Mouse (Mus musculus): ENCODE measurements at regions not wholly inside any gene's neighbourhood (a gene's known extent, or its start where the extent isn't known, plus 50 kb on each side); places are given as distances from the start of the nearest gene placed in this dataset.
"Not testable (repeated sequence)": the region's sequence is repeated elsewhere in the genome, so short reads cannot be mapped to it uniquely, and the experiment has no call there.

DNA sequence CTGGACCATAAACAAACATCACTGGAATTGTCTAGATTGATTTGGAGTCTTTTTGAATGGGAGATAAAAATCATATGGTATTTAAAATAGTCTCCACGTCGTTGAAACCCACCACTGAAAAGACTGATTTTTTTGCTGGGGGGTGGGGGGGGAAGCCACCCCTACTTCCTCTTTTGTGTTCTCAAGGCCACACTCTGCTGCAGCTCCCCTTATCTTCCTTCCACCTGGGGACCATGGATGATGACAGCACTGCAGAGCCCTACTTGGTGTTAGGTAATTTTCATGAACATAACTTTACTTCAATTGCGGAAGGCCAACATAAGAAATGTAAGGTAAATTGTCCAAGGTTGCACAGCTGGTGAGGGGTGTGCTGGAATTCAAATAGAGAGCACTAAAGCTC is 232.4 kb upstream of the Vrk2 start:
- DNase-seq (ENCODE audit: low read depth, low spot score) = no peak

- DNase-seq (ENCODE audit: low read depth, low spot score) = no peak
These were observed 230.4 kb upstream of the Vrk2 start for GRCm38 (mm10) chr11:26824080-26824727.

DNA sequence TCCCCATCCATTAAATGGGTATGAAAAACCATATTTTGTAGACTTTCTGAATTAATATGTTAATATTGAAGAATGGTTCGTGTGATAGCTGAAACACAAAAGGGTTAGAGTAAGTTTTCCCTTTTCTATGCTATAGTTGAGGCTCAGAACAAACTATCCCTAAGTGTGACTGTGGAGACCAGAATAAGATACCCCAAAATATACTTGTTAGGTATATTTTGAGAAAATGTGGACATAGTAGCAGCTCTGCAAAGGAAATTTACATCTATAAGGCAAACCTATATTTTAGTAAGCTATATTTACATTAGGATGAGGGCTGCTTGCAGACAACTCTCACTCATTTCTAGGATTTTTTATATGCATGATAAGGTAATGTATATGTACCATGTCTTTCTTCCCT is 227.3 kb upstream of the Vrk2 start:
- DNase-seq (ENCODE audit: low read depth, low spot score) = no peak

DNA sequence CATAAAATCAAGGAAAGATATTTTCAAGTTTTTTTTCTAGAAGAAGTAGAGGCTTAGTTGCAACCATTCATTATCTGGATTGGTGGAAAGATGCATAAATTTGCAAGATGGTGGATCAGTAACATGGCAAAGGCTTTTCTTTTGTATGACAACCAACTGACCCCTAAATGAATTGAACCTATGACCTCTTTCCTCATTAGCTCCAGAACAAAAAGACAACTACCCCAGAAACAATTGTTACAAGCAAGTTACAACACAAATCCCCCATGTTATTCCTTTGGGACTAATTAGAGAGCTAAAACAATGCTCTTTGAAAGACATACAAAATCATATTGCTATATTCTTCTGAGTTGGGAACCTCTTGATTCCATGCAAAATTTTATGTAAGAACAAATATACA is 223.5 kb upstream of the Vrk2 start:
- no peak for DNase-seq (ENCODE audit: low read depth, low spot score)

- no peak for DNase-seq (ENCODE audit: low read depth, low spot score)
These were observed 221.3 kb upstream of the Vrk2 start for GRCm38 (mm10) chr11:26815104-26815503.

DNA sequence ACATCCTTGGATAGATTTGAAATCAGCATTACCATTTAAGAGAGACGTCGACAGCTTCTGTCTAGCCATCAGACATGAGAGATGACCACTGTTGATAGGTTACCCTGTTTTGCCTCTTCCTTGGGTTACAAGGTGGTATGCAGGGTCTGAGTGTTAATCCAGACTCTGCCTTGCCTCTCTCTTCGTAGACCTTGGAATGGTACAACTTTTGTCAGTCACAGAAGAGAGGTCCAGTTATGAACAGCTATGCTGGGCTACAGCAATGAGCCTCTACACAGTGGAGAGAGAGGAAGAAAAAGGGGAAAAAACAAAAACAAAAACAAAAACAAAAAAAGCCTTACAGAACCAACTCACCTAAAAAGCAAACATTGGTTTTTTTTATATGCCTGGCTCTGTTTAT is 220.8 kb upstream of the Vrk2 start:
- DNase-seq (ENCODE audit: low read depth, low spot score) = no peak

DNA sequence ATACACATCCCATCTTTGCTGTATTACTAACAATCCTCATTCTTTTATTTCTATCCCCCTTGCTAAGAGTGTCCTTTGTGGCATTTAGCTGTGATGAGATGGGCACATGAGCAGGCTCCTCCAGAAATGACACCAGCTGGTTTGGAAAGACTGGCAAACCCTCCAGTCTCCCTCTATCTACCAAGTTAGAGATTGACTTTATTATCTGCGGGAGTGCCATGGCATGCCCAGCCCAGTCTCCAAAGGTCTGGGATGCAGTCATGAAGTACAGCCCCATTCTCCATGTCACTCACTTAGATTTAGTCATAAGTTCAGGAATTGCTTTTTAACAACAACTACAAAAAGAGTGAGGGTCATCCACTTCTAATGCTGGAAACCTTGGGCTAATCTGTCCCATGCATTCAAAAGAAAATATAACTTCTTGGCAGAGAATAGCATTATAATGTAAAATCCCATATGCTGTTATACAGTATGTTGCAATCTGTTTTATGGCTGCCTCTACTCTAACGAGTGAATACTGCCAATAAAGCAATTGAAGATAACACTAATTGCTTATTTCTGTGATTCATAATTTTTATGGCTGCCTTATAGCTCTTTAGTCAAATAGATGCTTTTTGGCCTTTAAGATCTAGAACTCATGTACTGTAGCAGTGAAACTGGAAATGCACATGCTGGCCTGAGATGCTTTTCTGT is 208.6 kb upstream of the Vrk2 start:
- DNase-seq (ENCODE audit: low read depth, low spot score) = no peak

GRCm38 (mm10) chr11:26800296-26800695 is 206.5 kb upstream of the Vrk2 start:
- no peak for DNase-seq (ENCODE audit: low read depth, low spot score)

DNA sequence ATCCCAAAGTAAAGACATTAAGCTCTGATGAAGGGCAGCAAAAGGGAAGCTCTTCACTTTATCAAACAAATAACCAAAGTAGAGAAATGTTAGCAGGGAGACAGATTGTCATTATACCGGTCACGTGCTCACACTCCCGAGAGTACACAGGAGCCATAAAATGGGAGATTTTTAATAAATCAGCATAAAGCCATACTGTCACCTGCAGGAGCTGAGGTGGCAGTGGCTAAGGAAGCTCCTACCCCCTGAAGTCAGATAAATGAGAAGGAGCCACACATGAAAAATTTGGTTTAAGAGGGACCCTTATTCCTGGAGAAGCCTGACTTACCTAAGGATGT is 200.8 kb upstream of the Vrk2 start:
- no peak for DNase-seq (ENCODE audit: low read depth, low spot score)

DNA sequence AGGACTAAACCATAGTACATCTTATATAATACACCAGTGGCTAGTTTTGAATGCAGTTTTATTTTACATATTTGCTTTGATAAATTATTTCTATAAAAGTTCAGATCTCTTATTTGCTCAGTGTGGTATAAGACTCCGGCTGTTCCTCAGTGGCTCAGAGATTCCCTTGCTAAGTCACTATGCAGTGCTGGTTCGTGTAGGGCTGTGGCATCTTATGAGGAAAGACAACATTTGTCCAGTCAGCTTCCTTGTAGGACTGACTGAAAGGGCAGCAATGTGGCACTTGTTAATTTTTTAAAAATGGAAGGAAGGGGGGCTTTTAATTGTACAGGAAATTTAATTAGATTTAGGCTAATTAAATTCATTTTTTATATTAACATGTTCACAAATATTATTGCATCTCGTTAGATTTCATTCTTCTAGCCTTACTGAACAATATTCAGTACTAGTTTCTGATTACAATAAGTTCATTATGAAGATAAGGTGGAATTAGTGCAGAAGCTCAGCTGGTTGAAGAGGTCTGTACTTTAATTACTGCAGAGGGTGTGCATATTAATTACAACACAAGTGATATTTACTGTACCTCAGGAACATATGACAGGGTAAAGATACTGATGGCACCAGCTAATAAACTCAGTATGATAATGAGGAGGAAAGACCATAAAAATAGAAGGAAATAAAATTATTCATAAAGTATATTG is 200.3 kb upstream of the Vrk2 start:
- DNase-seq (ENCODE audit: low read depth, low spot score) = no peak

DNA sequence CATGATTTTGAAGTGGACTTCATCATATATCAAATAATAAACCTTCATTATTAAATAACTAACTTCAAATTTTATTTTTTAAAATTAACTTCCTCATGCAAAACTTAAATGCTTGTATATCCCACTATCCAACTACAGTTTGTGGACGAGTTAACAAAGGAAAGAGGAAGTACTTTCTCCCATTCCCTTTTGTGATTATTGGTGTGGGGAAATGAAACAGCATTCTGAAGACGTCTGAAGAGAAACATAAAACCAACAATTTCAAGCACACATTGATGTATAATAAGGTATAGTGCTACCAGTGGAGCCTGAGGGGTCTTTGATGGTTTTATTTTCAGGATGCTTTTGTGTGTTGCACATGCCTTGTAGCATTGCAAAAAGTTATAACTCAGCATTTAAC is 195.5 kb upstream of the Vrk2 start:
- no peak for DNase-seq (ENCODE audit: low read depth, low spot score)

- DNase-seq (ENCODE audit: low read depth, low spot score) = peak; percentile 17
These were observed 191.4 kb upstream of the Vrk2 start for GRCm38 (mm10) chr11:26785164-26785563.

DNA sequence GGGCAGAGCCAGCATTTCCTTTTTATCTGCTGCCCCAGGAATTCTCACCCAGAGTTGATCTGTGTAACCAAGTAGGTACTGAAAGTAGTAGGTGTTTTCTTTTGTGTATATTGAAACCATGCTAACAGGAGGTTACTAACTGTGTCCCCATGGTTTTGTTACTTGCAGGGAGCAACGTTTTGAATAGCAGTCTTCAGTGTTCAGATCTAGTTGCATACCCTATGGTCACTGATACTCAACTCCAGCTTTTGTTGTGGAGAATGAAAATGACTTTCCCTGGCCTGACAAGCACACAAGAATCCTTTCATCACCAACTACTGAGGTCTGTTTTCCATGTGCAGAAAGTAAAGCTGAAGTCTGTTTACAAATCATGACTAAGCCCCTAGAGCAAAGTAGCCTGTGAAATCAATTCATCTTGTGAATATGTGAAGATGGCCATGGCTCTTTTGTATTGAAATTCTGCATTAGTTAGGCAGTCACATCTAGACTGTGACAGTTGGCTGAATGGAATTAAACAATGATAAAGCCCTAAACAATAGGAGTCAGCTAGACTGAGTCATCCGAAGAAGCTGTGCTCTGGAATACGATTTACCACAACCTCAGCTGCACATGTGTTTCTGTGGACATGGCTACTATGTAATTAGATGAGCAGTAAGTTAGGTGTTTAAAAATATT is 179.5 kb upstream of the Vrk2 start:
- DNase-seq (ENCODE audit: low read depth, low spot score) = no peak

GRCm38 (mm10) chr11:26755576-26755975 is 161.8 kb upstream of the Vrk2 start:
- DNase-seq (ENCODE audit: low read depth, low spot score) = no peak

GRCm38 (mm10) chr11:26753616-26754015 is 159.8 kb upstream of the Vrk2 start:
- no peak for DNase-seq (ENCODE audit: low read depth, low spot score)

DNA sequence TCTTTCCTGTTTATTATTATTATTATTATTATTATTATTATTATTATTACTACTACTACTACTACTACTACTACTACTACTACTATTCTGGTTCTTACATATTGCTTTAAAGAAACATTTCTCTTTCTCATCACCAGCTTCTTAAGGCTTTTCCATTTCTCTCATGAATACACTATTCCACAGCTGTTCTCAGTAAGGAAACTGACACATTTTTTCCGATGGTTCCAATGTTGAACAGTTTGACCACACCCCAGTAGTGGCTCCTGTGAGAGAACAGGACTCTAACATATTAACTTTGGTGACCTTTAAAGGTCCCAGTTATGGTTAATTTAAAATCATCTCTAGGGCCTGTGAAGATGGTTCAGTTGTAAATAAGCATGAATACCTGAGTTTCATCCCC is 148.4 kb upstream of the Vrk2 start:
- no peak for DNase-seq (ENCODE audit: low read depth, low spot score)

GRCm38 (mm10) chr11:26739732-26740131 is 145.9 kb upstream of the Vrk2 start:
- DNase-seq (ENCODE audit: low read depth, low spot score) = no peak

- no peak for DNase-seq (ENCODE audit: low read depth, low spot score)
These were observed 133.2 kb upstream of the Vrk2 start for GRCm38 (mm10) chr11:26726969-26727368.

- no peak for DNase-seq (ENCODE audit: low read depth, low spot score)
These were observed 131.3 kb upstream of the Vrk2 start for GRCm38 (mm10) chr11:26724963-26725721.

DNA sequence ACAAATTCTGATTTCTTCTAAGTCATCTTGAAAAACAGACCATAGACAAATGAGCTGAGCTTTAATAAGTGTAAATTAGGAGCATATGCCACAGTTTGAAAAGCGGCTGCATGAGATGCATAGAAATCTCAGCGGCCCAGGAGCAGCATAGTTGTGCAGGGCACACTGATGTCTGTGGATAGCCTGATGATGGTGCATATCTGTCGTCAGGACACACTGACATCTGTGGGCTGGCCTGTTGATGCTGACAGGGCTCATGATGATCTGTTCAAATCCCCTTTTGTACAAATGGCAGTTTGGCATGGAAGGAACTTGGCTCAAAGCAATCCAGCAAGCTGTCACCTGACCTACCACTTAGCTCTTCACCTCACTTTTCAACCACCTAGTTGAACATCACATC is 128.5 kb upstream of the Vrk2 start:
- no peak for DNase-seq (ENCODE audit: low read depth, low spot score)

GRCm38 (mm10) chr11:26721173-26721572 is 127.4 kb upstream of the Vrk2 start:
- no peak for DNase-seq (ENCODE audit: low read depth, low spot score)

- not testable (repeated sequence) for DNase-seq (ENCODE audit: low read depth, low spot score)
These were observed 117.4 kb upstream of the Vrk2 start for GRCm38 (mm10) chr11:26711237-26711636.
